Mouse (Mus musculus) erythroblast, embryonic 14.5 days (primary cell): ENCODE data around the gene Dlgap4. TPM values are rescaled to one million over a fixed set of nuclear protein-coding genes. Genes with fewer than 3 reads are reported as not detected.

Experiments used
- H3K27me3 ChIP-seq: 2 replicates; pipeline ENCODE4 v1.6.1; 2012; ENCODE audit warnings: inconsistent platforms; ENCODE audit not compliant: control insufficient read depth
- H3K36me3 ChIP-seq: 2 replicates; pipeline ENCODE4 v1.6.1; 2012; ENCODE audit warnings: mild to moderate bottlenecking, inconsistent platforms; ENCODE audit not compliant: control insufficient read depth
- H3K4me1 ChIP-seq: 2 replicates; pipeline ENCODE4 v1.6.1; 2012; ENCODE audit warnings: inconsistent platforms; ENCODE audit not compliant: control insufficient read depth
- H3K4me3 ChIP-seq: replicated peaks from 2 replicates; pipeline ENCODE3; 2012; ENCODE audit warnings: moderate library complexity, mild to moderate bottlenecking, inconsistent platforms
- H3K9me3 ChIP-seq: 2 replicates; pipeline ENCODE4 v1.6.1; 2012; ENCODE audit warnings: low read length, inconsistent platforms, mixed read lengths; ENCODE audit not compliant: control insufficient read depth
- GATA1 ChIP-seq: IDR thresholded peaks from 2 replicates; pipeline ENCODE4 v1.6.1; 2012; ENCODE audit warnings: low read length, inconsistent platforms, mixed read lengths
- TAL1 ChIP-seq: IDR thresholded peaks from 3 replicates; pipeline ENCODE4 v1.6.1; 2012; ENCODE audit warnings: low read length, inconsistent platforms, mixed read lengths
- polyA plus RNA-seq: library from polyadenylated mRNA; stranded (reverse); fragments of >175 nt; gene quantifications from 2 replicates; pipeline ENCODE4 v1.2.3, GENCODE M21; 2012

Gene Dlgap4
- polyA plus RNA-seq, 1 experiment = 2.2 TPM

- peaks cover 28% of the 10 kb centered on the region for H3K4me1 ChIP-seq
- no peak for TF ChIP-seq TAL1
- TF ChIP-seq GATA1 = no peak
Observed at GRCm38 (mm10) chr2:156766227-156767019, 152.9 kb downstream of the Dlgap4 start.

GRCm38 (mm10) chr2:156767108-156767507, 153.6 kb downstream of the Dlgap4 start:
- Histone ChIP-seq H3K9me3 (no peaks in the 10 kb centered on the region), H3K27me3 (no peaks in the 10 kb centered on the region), H3K4me1 (peaks cover 28% of the 10 kb centered on the region), H3K36me3 (peaks cover 1% of the 10 kb centered on the region), H3K4me3 (no peak overlapping the region)
- TF ChIP-seq GATA1 = no peak
- TF ChIP-seq TAL1 = no peak

More at GRCm38 (mm10) chr2:156766227-156767019, 152.9 kb downstream of the Dlgap4 start:
- H3K27me3 ChIP-seq = no peaks in the 10 kb centered on the region
- H3K9me3 ChIP-seq = no peaks in the 10 kb centered on the region
- peaks cover 8% of the 10 kb centered on the region for H3K36me3 ChIP-seq
- no peak overlapping the region for H3K4me3 ChIP-seq

- H3K36me3 ChIP-seq = no peaks in the 10 kb centered on the region
- TF ChIP-seq GATA1 (no peak), TAL1 (no peak)
- H3K9me3 ChIP-seq = no peaks in the 10 kb centered on the region
- no peak overlapping the region for H3K4me3 ChIP-seq
- H3K4me1 ChIP-seq = peaks cover 28% of the 10 kb centered on the region
- H3K27me3 ChIP-seq = peaks cover under 1% of the 10 kb centered on the region; the same call in 1 of the 2 replicates
Observed at GRCm38 (mm10) chr2:156769274-156769673, 155.8 kb downstream of the Dlgap4 start.

DNA sequence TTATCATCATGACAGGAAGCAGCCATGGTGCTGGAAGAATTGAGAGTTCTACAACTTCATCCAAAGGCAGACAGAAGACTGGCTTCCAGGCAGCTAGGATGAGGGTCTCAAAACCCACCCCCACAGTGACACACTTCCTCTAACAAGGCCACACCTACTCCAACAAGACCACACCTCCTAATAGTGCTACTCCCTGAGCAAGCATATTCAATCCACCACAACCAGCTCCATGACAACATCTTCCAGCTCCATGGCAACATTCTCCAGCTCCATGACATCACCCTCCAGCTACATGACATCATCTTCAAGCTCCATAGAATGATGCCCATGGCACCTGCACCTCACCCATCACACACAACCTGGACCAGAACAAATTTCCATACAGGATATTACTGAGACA, 160.0 kb downstream of the Dlgap4 start:
- H3K9me3 ChIP-seq = no peaks in the 10 kb centered on the region
- peaks cover 24% of the 10 kb centered on the region for H3K4me1 ChIP-seq
- H3K36me3 ChIP-seq = no peaks in the 10 kb centered on the region
- no peak overlapping the region for H3K4me3 ChIP-seq
- no peak for TF ChIP-seq GATA1
- no peak for TF ChIP-seq TAL1
- peaks cover 22% of the 10 kb centered on the region for H3K27me3 ChIP-seq

GRCm38 (mm10) chr2:156774035-156774737, 160.7 kb downstream of the Dlgap4 start:
- Histone ChIP-seq H3K9me3 (no peaks in the 10 kb centered on the region), H3K36me3 (no peaks in the 10 kb centered on the region), H3K27me3 (peaks cover 22% of the 10 kb centered on the region), H3K4me3 (no peak overlapping the region), H3K4me1 (peaks cover 30% of the 10 kb centered on the region)
- no peak for TF ChIP-seq TAL1
- no peak for TF ChIP-seq GATA1

- H3K27me3 ChIP-seq = peaks cover 22% of the 10 kb centered on the region
- H3K4me3 ChIP-seq = peak within 1 kb of the TSS; percentile 28
Observed at GRCm38 (mm10) chr2:156774738-156775454, 161.4 kb downstream of the Dlgap4 start, which contains the start of gene Myl9. Gene Myl9, plus strand, starts transcription at chr2:156775420.

GRCm38 (mm10) chr2:156775455-156776435, 162.2 kb downstream of the Dlgap4 start:
- no peak for TF ChIP-seq GATA1
- no peak for TF ChIP-seq TAL1
- no peaks in the 10 kb centered on the region for H3K9me3 ChIP-seq
- peak overlapping the region; percentile 28 for H3K4me3 ChIP-seq
- no peaks in the 10 kb centered on the region for H3K36me3 ChIP-seq
- H3K27me3 ChIP-seq = peaks cover 22% of the 10 kb centered on the region
- H3K4me1 ChIP-seq = peaks cover 42% of the 10 kb centered on the region

More at GRCm38 (mm10) chr2:156774738-156775454, 161.4 kb downstream of the Dlgap4 start, which contains the start of gene Myl9:
- no peaks in the 10 kb centered on the region for H3K9me3 ChIP-seq
- H3K36me3 ChIP-seq = no peaks in the 10 kb centered on the region
- H3K4me1 ChIP-seq = peaks cover 33% of the 10 kb centered on the region
- TF ChIP-seq TAL1 = no peak
- TF ChIP-seq GATA1 = no peak

- H3K27me3 ChIP-seq = peaks cover 22% of the 10 kb centered on the region
- no peak overlapping the region for H3K4me3 ChIP-seq
- peaks cover 53% of the 10 kb centered on the region for H3K4me1 ChIP-seq
- H3K36me3 ChIP-seq = no peaks in the 10 kb centered on the region
- TF ChIP-seq GATA1 (no peak), TAL1 (no peak)
- no peaks in the 10 kb centered on the region for H3K9me3 ChIP-seq
Observed at GRCm38 (mm10) chr2:156776907-156777306, 163.4 kb downstream of the Dlgap4 start.
